Mouse (Mus musculus) lung, embryonic 15.5 days (tissue): Measurements from ENCODE around the gene Trio. TPM values are rescaled to one million over a fixed set of nuclear protein-coding genes. Genes with fewer than 3 reads are reported as not detected.

Experiments used
- ATAC-seq: fragments of 200-750 bp; cut with Nextera tagmentation; 2 replicates; pipeline ENCODE4 v1.8.0; 2017; ENCODE audit warnings: moderate number of reproducible peaks, borderline replicate concordance; ENCODE audit not compliant: low FRiP score, low TSS enrichment; ENCODE audit errors: extremely low read depth
- H3K27ac ChIP-seq: fragments of 300-500 bp; sonication (generic); 2 replicates; pipeline ENCODE4 v1.5.1; 2015; ENCODE audit warnings: moderate library complexity, mild to moderate bottlenecking, inconsistent platforms
- H3K27me3 ChIP-seq: fragments of 300-500 bp; sonication (generic); 2 replicates; pipeline ENCODE4 v1.6.1; 2015; ENCODE audit warnings: inconsistent platforms
- H3K36me3 ChIP-seq: fragments of 300-500 bp; sonication (generic); 2 replicates; pipeline ENCODE4 v1.6.1; 2015; ENCODE audit warnings: inconsistent platforms
- H3K4me1 ChIP-seq: fragments of 300-500 bp; sonication (generic); 2 replicates; pipeline ENCODE4 v1.6.1; 2015; ENCODE audit warnings: inconsistent platforms
- H3K4me2 ChIP-seq: fragments of 300-500 bp; sonication (generic); 2 replicates; pipeline ENCODE4 v1.6.1; 2015; ENCODE audit warnings: inconsistent platforms, mild to moderate bottlenecking, moderate library complexity
- H3K4me3 ChIP-seq: fragments of 300-500 bp; sonication (generic); 2 replicates; pipeline ENCODE4 v1.5.1; 2015; ENCODE audit warnings: mild to moderate bottlenecking, inconsistent platforms
- H3K9ac ChIP-seq: fragments of 300-500 bp; sonication (generic); 2 replicates; pipeline ENCODE4 v1.6.1; 2015; ENCODE audit warnings: inconsistent platforms
- H3K9me3 ChIP-seq: fragments of 300-500 bp; sonication (generic); 2 replicates; pipeline ENCODE4 v1.6.1; 2016; ENCODE audit warnings: inconsistent platforms
- WGBS: fragments of 180-500 bp; shearing (Covaris S2); methylation state at CpG from one replicate; pipeline ENCODE4 v1.1.7; 2015; 5-methylcytosine and 5-hydroxymethylcytosine counted together
- polyA plus RNA-seq: library from polyadenylated mRNA; unstranded; fragments of >200 nt; fragmentation: Nextera tagmentation; extraction: Ambion mirVana; gene quantifications from 2 replicates; pipeline ENCODE4 v1.2.1, GENCODE M21; 2015

Trio gene
- polyA plus RNA-seq, 1 experiment from 2014 or later: 18.7 TPM

DNA sequence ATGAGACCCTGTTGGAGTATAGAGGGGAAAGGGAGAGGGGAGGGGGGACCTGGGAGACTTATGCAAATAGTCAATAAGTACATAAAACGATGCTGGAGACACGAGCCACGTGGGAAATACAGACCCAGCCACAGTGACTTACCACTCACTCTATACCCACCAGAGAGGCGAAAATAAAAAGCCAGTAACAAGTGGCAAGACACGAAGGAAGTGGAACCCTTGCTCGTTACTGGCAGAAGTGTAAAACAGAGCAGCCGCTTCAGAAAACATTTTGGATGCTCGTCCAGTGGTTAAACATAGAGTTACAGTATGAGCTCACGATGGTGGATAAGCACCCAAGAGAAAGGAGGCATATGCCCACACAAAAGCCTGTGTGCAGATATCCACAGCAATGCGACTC lies 9.0 kb upstream of the Trio start:
- Histone ChIP-seq H3K27ac (no peak overlapping the region), H3K4me3 (no peak overlapping the region), H3K9me3 (no peaks in the 10 kb centered on the region), H3K36me3 (no peaks in the 10 kb centered on the region), H3K4me1 (no peaks in the 10 kb centered on the region), H3K4me2 (no peak overlapping the region), H3K9ac (no peak overlapping the region), H3K27me3 (no peaks in the 10 kb centered on the region)
- ATAC-seq: no peak
- WGBS: 77% methylated on average over 10 of the region's 10 CpGs

DNA sequence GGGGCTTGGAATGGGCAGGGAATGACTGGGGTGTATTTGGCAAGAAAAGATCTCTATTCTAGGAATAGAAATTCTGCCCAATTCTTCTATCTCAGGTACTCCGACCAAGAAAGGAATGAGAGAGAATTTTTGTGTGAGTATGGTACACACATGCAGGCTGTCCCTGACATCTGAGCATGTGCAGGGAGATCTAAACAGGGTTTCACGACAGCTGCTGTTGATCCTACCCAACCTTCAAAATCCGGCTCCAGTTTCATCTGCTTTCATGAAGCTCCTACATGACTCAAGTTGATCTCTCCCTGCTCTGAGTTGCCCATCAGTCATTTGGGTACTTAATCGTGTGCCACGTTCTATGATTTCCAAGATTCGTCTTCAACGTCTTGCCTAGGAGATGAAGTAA lies 3.7 kb upstream of the Trio start:
- no peaks in the 10 kb centered on the region for H3K36me3 ChIP-seq
- no peak for ATAC-seq
- no peak overlapping the region for H3K4me3 ChIP-seq
- 82% methylated on average over 7 of the region's 7 CpGs for WGBS
- no peak overlapping the region for H3K9ac ChIP-seq
- H3K4me1 ChIP-seq: peaks cover 6% of the 10 kb centered on the region; the same call in 1 of the 2 replicates
- H3K4me2 ChIP-seq: no peak overlapping the region
- no peaks in the 10 kb centered on the region for H3K9me3 ChIP-seq
- H3K27me3 ChIP-seq: no peaks in the 10 kb centered on the region
- no peak overlapping the region for H3K27ac ChIP-seq

DNA sequence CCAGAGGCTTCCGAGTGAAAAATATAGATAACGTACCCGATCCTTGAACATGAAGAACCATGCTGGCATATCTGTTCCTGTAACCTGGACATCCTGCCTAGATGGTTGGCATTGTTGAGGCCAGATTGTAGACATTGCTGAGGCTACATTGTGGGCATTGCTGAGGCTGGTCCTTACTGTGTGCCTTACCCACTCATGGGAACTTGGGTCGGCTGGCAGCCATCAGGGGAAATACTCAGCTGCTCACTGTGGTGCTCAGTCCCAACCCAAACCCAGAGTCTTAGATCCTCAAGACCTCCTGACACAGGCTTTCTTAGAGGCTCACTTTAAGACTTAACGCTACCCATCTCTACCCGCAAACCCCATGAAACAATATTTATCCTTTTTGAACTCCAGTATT lies 2.9 kb upstream of the Trio start:
- no peaks in the 10 kb centered on the region for H3K36me3 ChIP-seq
- ATAC-seq: no peak
- peaks cover 10% of the 10 kb centered on the region for H3K4me1 ChIP-seq
- WGBS: 89% methylated on average over 6 of the region's 6 CpGs
- H3K9me3 ChIP-seq: no peaks in the 10 kb centered on the region
- H3K27me3 ChIP-seq: no peaks in the 10 kb centered on the region
- no peak overlapping the region for H3K27ac ChIP-seq
- no peak overlapping the region for H3K9ac ChIP-seq
- no peak overlapping the region for H3K4me2 ChIP-seq
- H3K4me3 ChIP-seq: no peak overlapping the region

DNA sequence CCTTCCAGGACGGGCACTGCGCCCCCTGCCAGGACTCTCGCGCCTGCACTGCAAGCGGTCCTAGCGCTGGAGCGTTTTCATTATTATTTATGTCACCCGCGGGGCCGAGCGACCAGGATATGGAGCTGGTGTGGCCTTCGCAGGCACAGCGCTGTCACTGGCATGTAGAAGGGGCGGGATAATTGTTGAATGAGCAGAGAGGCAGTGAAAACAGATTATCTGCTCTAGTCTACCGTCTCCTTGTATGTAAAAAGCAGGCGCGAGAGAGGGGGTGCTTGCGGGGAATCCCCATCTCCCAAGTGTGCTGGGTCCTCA lies 476 bp upstream of the Trio start:
- 0 out of 2 replicates have a peak overlapping the region, but pooled peaks have one; percentile 7 for H3K9ac ChIP-seq
- peak overlapping the region; percentile 59 for H3K4me2 ChIP-seq
- no peaks in the 10 kb centered on the region for H3K27me3 ChIP-seq
- no peaks in the 10 kb centered on the region for H3K36me3 ChIP-seq
- H3K9me3 ChIP-seq: no peaks in the 10 kb centered on the region
- peak overlapping the region; percentile 95 for H3K4me3 ChIP-seq
- peaks cover 34% of the 10 kb centered on the region for H3K4me1 ChIP-seq
- no peak overlapping the region for H3K27ac ChIP-seq
- WGBS: 1% methylated on average over 18 of the region's 18 CpGs
- no peak for ATAC-seq

DNA sequence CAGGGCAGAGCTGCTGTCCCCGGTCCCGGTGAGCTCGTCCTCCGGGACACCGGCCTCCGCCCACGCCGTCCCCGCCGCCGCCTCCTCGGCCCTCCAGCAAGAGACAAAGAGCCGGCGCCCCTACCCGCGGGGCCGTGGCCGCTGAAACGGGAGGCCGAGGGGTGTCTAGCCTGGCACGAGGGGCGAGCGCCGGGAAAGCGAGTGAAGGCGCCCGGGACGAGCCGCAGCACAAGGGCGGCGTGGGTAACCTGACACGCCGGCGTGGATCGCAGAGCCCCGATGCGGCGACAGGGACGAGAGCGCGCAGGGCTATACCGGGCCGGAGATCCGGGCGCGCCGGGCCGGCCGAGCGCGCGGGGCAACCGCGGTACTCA lies 696 bp downstream of the Trio start:
- Histone ChIP-seq H3K4me2 (peak overlapping the region; percentile 83), H3K4me3 (peak overlapping the region; percentile 95), H3K27ac (peak overlapping the region; percentile 98), H3K36me3 (no peaks in the 10 kb centered on the region), H3K9ac (peak overlapping the region; percentile 94), H3K27me3 (no peaks in the 10 kb centered on the region), H3K4me1 (peaks cover 44% of the 10 kb centered on the region), H3K9me3 (no peaks in the 10 kb centered on the region)
- peak; percentile 23 for ATAC-seq
- under 1% methylated on average over 54 of the region's 54 CpGs for WGBS

DNA sequence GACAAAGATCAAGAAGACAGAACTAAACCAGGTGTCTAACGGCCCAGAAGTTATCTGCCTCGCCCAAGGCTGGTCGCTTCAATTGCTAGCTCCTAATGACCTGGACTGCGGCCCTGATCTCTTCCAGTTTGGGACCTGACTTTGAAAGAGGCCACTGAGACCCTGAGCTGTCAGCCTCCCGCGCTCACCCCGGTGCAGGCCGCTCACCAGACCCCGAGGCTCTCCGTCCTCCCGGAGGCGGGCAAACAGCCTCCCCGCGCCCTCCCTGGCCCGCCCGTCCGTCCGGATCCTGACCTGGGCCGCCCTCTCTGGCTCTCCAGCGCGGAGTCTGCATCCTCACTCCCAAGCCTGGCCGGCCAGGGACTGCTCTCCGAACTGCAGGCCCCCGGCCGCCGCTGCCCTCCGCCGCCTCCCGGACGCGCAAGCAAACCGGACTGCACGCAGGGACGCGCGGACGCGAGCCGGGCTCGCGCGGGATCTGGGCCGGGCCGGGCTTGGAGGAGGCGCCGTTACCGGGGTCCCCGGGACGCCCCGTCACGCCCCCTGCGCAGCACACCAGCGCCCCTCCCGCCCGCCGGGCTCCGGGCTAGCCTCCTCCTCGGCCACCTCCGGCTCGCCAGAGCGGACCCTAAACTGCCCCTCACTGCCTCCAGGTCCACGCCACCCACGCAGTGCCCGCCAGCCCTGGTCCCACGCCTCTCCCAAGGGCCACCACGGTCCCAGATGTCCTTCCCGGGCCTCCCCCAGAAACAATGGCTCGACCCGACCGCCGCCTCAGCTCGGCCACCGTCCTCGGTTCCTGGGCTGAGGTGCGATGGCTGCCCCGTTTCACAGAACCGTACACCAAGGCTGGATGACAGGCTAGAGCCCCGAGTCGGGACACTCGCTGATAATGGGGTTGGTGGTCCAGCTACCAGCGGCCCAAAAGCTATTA lies 1.4 kb downstream of the Trio start:
- ATAC-seq: peak; percentile 58
- WGBS: under 1% methylated on average over 80 of the region's 81 CpGs
- Histone ChIP-seq H3K4me1 (peaks cover 51% of the 10 kb centered on the region), H3K4me3 (peak overlapping the region; percentile 95), H3K4me2 (peak overlapping the region; percentile 83), H3K9ac (peak overlapping the region; percentile 94), H3K27ac (peak overlapping the region; percentile 98), H3K27me3 (no peaks in the 10 kb centered on the region), H3K9me3 (no peaks in the 10 kb centered on the region), H3K36me3 (no peaks in the 10 kb centered on the region)

DNA sequence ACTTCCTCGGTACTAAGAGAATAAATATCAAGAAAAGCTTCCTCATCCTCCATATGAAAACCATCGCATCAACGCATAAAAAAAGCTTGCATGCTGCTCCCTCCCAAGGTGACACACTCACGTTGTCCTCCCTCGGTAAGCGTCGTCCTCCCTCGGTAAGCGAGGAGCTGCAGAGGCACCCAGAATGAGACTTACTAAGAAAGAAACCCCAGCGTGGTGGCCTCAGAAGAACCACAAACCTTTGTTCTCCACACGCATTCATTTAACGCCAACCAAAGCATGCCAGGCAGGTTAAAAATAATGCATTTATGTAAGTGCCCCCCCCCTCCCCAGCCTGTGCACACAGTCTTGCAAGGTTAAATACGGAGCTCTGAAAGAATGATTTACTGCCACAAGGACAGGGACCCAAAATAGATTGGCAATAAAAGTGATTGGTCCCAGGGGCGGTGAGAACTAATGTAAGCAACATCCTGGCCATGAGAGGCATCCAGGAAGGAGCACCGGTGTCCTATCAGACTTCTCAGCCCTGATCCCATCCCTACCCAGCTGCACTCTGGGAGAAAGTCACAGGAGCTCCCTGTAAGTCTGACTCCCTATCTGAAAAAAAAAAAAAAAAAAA lies 3.9 kb downstream of the Trio start:
- H3K27me3 ChIP-seq: no peaks in the 10 kb centered on the region
- H3K9me3 ChIP-seq: no peaks in the 10 kb centered on the region
- no peak overlapping the region for H3K27ac ChIP-seq
- no peak for ATAC-seq
- no peak overlapping the region for H3K9ac ChIP-seq
- H3K4me2 ChIP-seq: no peak overlapping the region
- 18% methylated on average over 15 of the region's 15 CpGs for WGBS
- peaks cover 53% of the 10 kb centered on the region for H3K4me1 ChIP-seq
- H3K4me3 ChIP-seq: no peak overlapping the region
- H3K36me3 ChIP-seq: no peaks in the 10 kb centered on the region

DNA sequence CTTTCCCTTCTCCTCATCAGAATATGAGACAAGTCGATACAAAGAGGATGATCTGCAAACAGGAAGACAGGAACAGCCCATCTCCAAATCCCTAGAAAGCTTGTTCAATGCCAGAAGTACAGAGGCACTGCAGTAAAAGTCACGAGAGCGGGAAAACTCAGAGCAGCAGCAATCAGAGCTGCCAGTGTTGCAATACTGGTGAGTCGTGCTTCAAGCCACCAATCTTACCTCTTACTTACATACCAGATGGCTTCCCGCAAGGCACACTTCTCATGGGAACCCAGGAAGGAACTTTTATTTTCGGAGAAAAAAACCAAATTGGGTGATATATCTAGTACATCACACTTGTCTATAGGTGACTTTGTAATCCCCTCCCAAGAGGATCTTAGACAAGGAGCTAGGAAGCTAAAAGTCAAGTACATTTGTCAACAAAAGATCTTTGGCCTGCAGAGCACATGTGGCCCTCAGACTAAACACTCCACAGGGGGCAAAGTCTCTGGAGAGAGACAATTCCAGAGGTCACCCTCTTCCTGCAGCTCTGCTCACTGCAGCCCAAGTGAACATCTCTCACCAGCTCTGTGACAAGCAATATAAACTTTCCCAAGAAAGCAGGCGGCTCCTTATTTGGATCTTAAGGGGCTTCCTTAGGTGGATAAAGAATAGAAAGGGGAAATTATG lies 6.1 kb downstream of the Trio start:
- Histone ChIP-seq H3K4me2 (no peak overlapping the region), H3K27ac (peak overlapping the region; percentile 1; the same call in 1 of the 2 replicates), H3K4me3 (no peak overlapping the region), H3K9ac (no peak overlapping the region), H3K27me3 (no peaks in the 10 kb centered on the region), H3K4me1 (peaks cover 60% of the 10 kb centered on the region), H3K9me3 (no peaks in the 10 kb centered on the region), H3K36me3 (no peaks in the 10 kb centered on the region)
- peak; percentile 37; the same call in 1 of the 2 replicates for ATAC-seq
- 24% methylated on average over 7 of the region's 7 CpGs for WGBS

DNA sequence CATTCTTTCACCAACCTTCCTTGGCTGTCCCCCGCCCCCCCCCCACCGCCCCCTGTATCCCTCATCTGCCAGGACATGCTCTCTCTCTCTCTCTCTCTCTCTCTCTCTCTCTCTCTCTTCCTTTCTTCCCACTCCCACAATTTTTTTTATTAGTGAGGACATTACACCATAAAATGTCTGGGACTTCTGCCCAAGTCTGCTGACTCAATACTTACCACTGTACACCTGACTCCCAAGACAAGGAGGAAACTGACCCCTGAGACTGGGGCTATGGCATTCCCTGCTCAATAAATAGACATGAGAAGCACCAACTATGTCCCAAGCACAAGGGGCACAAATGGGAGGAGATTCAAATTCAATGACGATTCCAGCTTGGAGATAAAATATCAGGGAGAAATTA lies 18.1 kb downstream of the Trio start:
- WGBS: 60% methylated on average over 3 of the region's 3 CpGs
- no peak for ATAC-seq
- no peaks in the 10 kb centered on the region for H3K27me3 ChIP-seq
- H3K4me2 ChIP-seq: no peak overlapping the region
- H3K4me1 ChIP-seq: peaks cover 35% of the 10 kb centered on the region
- no peak overlapping the region for H3K9ac ChIP-seq
- no peaks in the 10 kb centered on the region for H3K9me3 ChIP-seq
- no peaks in the 10 kb centered on the region for H3K36me3 ChIP-seq
- H3K27ac ChIP-seq: no peak overlapping the region
- H3K4me3 ChIP-seq: no peak overlapping the region

DNA sequence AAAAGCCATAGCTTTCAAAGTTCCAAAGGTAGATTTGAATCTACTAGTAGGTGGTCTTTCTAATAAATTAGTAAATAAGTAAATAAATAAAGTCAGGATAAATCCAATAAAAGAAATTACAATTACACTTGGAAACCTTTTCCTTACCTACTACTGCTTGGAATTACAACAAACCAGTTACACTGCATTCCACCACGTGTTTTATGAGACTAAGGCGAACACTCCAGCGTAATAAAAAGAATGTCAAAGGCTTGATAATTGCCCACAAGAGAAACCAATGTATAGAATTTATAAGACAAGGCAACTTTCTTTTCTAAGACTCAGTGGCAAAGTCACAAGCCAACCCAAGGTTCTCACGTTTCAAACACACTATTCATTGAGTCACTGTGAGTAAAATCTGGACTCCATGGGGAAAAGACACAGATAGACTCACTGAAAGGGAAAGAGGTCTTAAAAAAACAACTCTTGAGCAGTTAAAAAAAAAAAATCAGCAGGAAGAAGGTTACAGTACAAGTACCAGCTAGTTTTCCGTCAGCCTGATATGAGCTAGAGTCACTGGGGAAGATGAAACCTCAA lies 21.4 kb downstream of the Trio start:
- peak overlapping the region; percentile 24; the same call in 1 of the 2 replicates for H3K4me2 ChIP-seq
- H3K9ac ChIP-seq: no peak overlapping the region
- H3K36me3 ChIP-seq: no peaks in the 10 kb centered on the region
- H3K9me3 ChIP-seq: no peaks in the 10 kb centered on the region
- peaks cover 49% of the 10 kb centered on the region for H3K4me1 ChIP-seq
- peak overlapping the region; percentile 84 for H3K27ac ChIP-seq
- ATAC-seq: no peak
- WGBS: 50% methylated on average over 5 of the region's 5 CpGs
- no peak overlapping the region for H3K4me3 ChIP-seq
- no peaks in the 10 kb centered on the region for H3K27me3 ChIP-seq

DNA sequence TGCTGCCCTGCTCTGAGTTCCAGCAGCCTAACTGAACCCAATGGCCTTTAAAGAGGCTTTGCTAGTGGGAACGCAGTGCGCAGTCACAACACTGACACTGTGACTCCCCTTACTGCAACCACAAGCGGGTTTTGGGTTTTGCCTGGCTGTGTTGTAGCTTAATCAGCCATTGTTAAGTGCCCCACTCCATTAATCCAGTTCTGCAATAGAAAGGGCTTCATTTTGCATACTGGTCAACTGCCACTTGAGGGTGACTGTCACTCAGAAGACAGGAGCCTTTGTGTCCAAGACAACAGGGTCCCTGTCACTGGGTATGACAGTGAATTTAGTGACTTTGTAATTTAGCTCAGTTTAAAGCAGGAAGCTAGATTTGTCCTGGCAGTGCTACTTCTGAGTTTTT lies 23.1 kb downstream of the Trio start:
- Histone ChIP-seq H3K4me2 (no peak overlapping the region), H3K27me3 (no peaks in the 10 kb centered on the region), H3K27ac (no peak overlapping the region), H3K9ac (no peak overlapping the region), H3K36me3 (no peaks in the 10 kb centered on the region), H3K4me3 (no peak overlapping the region), H3K9me3 (no peaks in the 10 kb centered on the region), H3K4me1 (peaks cover 55% of the 10 kb centered on the region)
- WGBS: 78% methylated on average over 3 of the region's 3 CpGs
- ATAC-seq: no peak
